Mouse (Mus musculus) liver, embryonic 16.5 days (tissue): ENCODE results near the gene Foxc1. TPM values are rescaled to one million over a fixed set of nuclear protein-coding genes. Genes with fewer than 3 reads are reported as not detected.

ENCODE experiments used
- ATAC-seq: fragments of 200-750 bp; cut with Nextera tagmentation; 2 replicates; pipeline ENCODE4 v1.8.0; 2017; ENCODE audit warnings: low read depth, mild to moderate bottlenecking, moderate number of reproducible peaks, moderate library complexity
- H3K27ac ChIP-seq: fragments of 300-500 bp; sonication (generic); 2 replicates; pipeline ENCODE4 v1.5.1; 2014; ENCODE audit warnings: mild to moderate bottlenecking, low read length
- H3K27me3 ChIP-seq: fragments of 300-500 bp; sonication (generic); 2 replicates; pipeline ENCODE4 v1.6.1; 2014; ENCODE audit warnings: low read depth, low read length, mixed read lengths; ENCODE audit not compliant: control insufficient read depth, insufficient read depth
- H3K36me3 ChIP-seq: fragments of 300-500 bp; sonication (generic); 2 replicates; pipeline ENCODE4 v1.6.1; 2014; ENCODE audit warnings: mild to moderate bottlenecking; ENCODE audit not compliant: control insufficient read depth, insufficient read depth
- H3K4me1 ChIP-seq: fragments of 300-500 bp; sonication (generic); 2 replicates; pipeline ENCODE4 v1.6.1; 2014; ENCODE audit warnings: low read depth, low read length, mixed read lengths; ENCODE audit not compliant: control insufficient read depth
- H3K4me2 ChIP-seq: fragments of 300-500 bp; sonication (generic); 2 replicates; pipeline ENCODE4 v1.6.1; 2014; ENCODE audit warnings: low read depth, low read length, mixed read lengths
- H3K4me3 ChIP-seq: fragments of 300-500 bp; sonication (generic); 2 replicates; pipeline ENCODE4 v1.5.1; 2014; ENCODE audit warnings: low read depth, mild to moderate bottlenecking, low read length
- H3K9ac ChIP-seq: fragments of 300-500 bp; sonication (generic); 2 replicates; pipeline ENCODE4 v1.6.1; 2014; ENCODE audit warnings: low read depth, low read length
- H3K9me3 ChIP-seq: fragments of 300-500 bp; sonication (generic); replicated peaks from 2 replicates; pipeline ENCODE4 v1.6.1; 2016; ENCODE audit warnings: low read length; ENCODE audit not compliant: control insufficient read depth
- WGBS: fragments of 180-500 bp; shearing (Covaris S2); extraction: QIAGEN DNeasy Blood & Tissue Kit; methylation state at CpG from one replicate; pipeline ENCODE4 v1.1.7; 2014; ENCODE audit not compliant: insufficient replicate concordance; 5-methylcytosine and 5-hydroxymethylcytosine counted together
- polyA plus RNA-seq: library from polyadenylated mRNA; unstranded; fragments of >200 nt; fragmentation: Nextera tagmentation; extraction: Ambion mirVana; gene quantifications from 2 replicates; pipeline ENCODE4 v1.2.1, GENCODE M21; 2015

Foxc1 gene
- polyA plus RNA-seq, 1 experiment from 2014 or later: not detected

DNA sequence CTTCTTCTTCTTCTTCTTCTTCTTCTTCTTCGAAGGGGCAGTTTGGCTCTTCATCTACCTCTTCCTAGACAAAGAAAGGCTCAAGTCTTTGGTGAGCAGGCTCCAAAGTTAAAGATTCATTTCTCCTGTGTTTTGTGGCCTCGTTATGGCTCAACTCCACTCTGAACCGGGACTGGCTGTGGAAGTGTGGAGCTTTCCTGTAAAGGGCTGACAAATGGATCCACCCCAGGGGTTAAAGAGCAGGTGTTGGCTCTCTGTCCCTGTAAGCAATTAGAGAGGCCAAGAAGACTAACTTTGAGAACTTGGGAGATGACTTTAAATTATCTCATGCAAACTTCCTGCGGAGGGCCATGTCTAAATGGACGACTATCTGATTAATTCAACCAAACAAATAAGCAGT is 4.0 kb upstream of the Foxc1 start:
- no peaks in the 10 kb centered on the region for H3K36me3 ChIP-seq
- no peak overlapping the region for H3K9ac ChIP-seq
- no peak overlapping the region for H3K4me3 ChIP-seq
- no peaks in the 10 kb centered on the region for H3K9me3 ChIP-seq
- WGBS: 8% methylated on average over 5 of the region's 5 CpGs
- no peak overlapping the region for H3K4me2 ChIP-seq
- no peak overlapping the region for H3K27ac ChIP-seq
- H3K27me3 ChIP-seq: peaks cover 94% of the 10 kb centered on the region
- H3K4me1 ChIP-seq: peaks cover 8% of the 10 kb centered on the region; the same call in 1 of the 2 replicates
- ATAC-seq: no peak

DNA sequence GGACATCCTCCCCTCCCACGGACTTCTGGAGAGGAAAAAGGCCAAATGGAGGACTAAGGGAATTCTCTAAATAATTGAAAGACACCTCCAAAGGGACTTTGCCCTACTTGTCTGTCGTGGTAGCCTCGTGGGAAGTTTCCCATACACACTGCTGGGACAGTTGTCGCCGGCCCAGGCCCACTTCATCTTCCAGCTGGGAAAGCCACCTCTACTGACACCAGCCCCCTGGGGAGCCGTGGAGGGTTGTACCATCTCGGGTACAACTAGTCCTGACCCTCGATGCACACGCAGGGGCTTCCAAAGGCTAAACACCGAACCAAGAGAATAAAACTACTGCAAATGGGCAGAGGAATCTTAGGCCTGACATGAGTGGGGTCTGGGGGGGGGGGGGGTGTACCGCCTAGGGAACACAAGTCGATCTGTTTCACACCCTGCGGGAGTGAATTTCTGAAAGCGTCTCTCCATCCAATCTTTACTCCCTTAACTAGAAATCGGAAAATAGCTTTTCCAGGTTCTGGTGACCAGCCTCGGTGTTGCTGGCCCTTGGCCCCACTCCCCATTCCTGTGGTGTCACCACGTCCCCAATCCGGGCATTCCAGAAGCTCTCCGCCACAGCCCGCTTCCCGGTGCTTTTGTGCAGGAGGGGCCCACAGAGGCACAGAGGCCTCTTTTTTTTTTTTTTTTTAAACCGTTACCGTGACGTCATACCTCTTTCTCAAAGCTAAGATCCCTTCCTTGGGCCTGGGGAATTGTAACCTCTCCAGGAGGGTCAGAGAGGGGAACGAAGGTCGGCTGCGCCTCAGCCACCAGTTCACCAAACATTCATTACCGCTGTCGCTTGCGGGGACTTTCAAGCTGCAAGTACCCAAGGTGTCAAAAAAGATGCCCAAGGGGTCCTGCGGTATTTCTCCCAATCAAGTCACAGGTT is 3.0 kb upstream of the Foxc1 start:
- Histone ChIP-seq H3K36me3 (no peaks in the 10 kb centered on the region), H3K4me2 (no peak overlapping the region), H3K27me3 (peaks cover 97% of the 10 kb centered on the region), H3K9ac (no peak overlapping the region), H3K4me3 (no peak overlapping the region), H3K27ac (no peak overlapping the region), H3K4me1 (peaks cover 16% of the 10 kb centered on the region), H3K9me3 (no peaks in the 10 kb centered on the region)
- ATAC-seq: no peak
- WGBS: 3% methylated on average over 31 of the region's 31 CpGs

DNA sequence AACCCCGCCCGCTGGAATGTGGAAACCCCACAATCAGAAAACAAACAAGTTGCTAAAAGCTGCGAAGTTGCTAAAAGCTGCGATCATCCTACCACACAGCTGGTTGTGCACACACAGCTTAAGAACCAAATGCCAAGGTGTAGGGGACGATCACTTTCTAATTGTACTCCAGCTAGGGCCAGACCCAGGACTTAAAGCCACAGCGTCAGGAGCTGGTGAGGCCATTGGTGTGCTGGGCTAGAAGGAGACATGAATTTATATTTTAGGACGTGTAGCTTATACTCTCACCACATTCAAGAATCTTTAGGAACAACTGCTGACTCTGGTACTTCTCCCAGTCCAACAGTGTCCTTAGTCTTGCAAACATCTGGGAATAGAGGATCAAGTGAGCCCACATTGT is 1.9 kb upstream of the Foxc1 start:
- Histone ChIP-seq H3K4me1 (peaks cover 18% of the 10 kb centered on the region), H3K27me3 (peaks cover 95% of the 10 kb centered on the region), H3K36me3 (no peaks in the 10 kb centered on the region), H3K9ac (no peak overlapping the region), H3K27ac (no peak overlapping the region), H3K4me3 (no peak overlapping the region), H3K9me3 (no peaks in the 10 kb centered on the region), H3K4me2 (no peak overlapping the region)
- 6% methylated on average over 7 of the region's 7 CpGs for WGBS
- ATAC-seq: no peak

DNA sequence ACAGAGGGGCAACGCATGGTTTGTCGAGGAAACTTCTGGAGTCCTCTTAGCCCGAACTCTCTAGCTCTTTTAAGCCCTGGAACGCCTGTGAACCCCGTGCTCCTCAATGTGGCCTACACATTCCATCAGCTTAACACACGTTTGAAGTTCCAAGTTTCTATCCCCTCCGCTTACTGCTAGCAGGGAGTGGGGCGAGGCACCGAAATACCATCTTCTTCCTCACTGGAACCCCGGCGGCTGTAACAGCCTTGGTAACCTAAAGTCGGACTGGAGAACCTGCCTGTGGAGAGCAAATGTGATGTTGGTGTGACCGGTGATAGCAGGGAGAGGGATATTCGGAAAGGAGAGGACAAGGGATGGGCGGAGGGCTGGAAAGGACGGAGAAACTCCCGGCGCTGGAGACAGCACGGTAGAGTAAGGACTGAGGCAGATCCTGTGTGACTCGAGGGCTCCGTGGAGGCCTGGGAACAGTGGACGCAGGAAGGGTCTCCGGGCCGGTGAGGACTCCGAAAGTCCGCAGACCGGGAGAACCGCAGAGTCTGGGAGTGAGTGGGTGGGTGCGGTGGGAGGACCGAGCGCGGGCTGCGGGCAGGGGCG is 504 bp upstream of the Foxc1 start:
- peaks cover 18% of the 10 kb centered on the region for H3K4me1 ChIP-seq
- peaks cover 93% of the 10 kb centered on the region for H3K27me3 ChIP-seq
- H3K36me3 ChIP-seq: no peaks in the 10 kb centered on the region
- no peak overlapping the region for H3K9ac ChIP-seq
- H3K4me2 ChIP-seq: peak overlapping the region; percentile 78
- peak overlapping the region; percentile 59 for H3K4me3 ChIP-seq
- 3% methylated on average over 33 of the region's 34 CpGs for WGBS
- H3K9me3 ChIP-seq: no peaks in the 10 kb centered on the region
- no peak for ATAC-seq
- no peak overlapping the region for H3K27ac ChIP-seq

DNA sequence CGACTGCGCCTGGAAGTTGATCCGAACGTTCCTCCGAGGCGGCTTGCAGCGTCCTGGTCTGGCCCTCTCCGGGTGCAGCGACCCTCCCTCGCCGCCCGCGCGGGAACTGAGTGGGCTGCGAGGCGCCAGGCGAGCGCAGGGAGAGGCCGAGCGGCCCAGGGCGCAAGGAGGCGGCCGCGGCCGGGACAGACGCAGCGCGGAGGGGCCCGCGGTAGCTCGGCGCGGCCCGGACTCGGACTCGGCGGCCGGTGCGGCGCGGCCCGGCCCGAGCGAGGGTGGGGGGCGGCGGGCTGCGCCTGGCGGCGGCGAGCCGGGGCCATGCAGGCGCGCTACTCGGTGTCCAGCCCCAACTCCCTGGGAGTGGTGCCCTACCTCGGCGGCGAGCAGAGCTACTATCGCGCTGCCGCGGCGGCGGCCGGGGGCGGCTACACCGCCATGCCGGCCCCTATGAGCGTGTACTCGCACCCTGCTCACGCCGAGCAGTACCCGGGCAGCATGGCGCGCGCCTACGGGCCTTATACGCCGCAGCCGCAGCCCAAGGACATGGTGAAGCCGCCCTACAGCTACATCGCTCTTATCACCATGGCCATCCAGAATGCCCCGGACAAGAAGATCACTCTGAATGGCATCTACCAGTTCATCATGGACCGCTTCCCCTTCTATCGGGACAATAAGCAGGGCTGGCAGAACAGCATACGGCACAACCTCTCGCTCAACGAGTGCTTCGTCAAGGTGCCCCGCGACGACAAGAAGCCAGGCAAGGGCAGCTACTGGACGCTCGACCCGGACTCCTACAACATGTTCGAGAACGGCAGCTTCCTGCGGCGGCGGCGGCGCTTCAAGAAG is 680 bp downstream of the Foxc1 start:
- WGBS: under 1% methylated on average over 100 of the region's 101 CpGs
- peaks cover 15% of the 10 kb centered on the region for H3K4me1 ChIP-seq

DNA sequence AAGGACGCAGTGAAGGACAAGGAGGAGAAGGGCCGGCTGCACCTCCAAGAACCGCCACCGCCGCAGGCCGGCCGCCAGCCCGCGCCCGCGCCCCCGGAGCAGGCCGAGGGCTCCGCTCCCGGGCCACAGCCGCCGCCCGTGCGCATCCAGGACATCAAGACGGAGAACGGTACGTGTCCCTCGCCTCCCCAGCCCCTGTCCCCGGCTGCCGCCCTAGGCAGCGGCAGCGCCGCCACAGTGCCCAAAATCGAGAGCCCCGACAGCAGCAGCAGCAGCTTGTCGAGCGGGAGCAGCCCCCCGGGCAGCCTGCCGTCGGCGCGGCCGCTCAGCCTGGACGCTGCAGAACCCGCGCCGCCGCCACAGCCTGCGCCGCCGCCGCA is 1.3 kb downstream of the Foxc1 start:
- Histone ChIP-seq H3K27ac (no peak overlapping the region), H3K36me3 (no peaks in the 10 kb centered on the region), H3K9ac (no peak overlapping the region), H3K27me3 (peaks cover 93% of the 10 kb centered on the region), H3K4me1 (peaks cover 15% of the 10 kb centered on the region), H3K4me3 (peak overlapping the region; percentile 59), H3K9me3 (no peaks in the 10 kb centered on the region), H3K4me2 (peak overlapping the region; percentile 78; the same call in 1 of the 2 replicates)
- 1% methylated on average over 46 of the region's 47 CpGs for WGBS
- no peak for ATAC-seq

More for the DNA sequence above, 680 bp downstream of the Foxc1 start:
- no peak overlapping the region for H3K27ac ChIP-seq
- H3K4me3 ChIP-seq: peak overlapping the region; percentile 59
- peak overlapping the region; percentile 78 for H3K4me2 ChIP-seq
- peaks cover 93% of the 10 kb centered on the region for H3K27me3 ChIP-seq
- no peak overlapping the region for H3K9ac ChIP-seq
- ATAC-seq: no peak
- no peaks in the 10 kb centered on the region for H3K36me3 ChIP-seq
- no peaks in the 10 kb centered on the region for H3K9me3 ChIP-seq

DNA sequence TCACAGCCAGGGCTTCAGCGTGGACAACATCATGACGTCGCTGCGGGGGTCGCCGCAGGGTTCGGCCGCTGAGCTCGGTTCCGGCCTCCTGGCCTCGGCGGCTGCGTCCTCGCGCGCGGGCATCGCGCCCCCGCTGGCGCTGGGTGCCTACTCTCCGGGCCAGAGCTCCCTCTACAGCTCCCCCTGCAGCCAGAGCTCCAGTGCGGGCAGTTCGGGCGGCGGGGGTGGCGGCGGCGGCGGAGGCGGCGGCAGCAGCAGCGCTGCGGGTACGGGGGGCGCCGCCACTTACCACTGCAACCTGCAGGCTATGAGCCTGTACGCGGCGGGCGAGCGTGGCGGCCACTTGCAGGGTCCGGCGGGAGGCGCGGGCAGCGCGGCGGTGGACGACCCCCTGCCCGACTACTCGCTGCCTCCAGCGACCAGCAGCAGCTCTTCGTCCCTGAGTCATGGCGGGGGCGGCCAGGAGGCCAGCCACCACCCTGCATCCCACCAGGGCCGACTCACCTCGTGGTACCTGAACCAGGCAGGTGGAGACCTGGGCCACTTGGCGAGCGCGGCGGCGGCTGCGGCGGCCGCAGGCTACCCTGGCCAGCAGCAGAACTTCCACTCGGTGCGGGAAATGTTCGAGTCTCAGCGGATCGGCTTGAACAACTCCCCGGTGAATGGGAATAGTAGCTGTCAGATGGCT is 1.8 kb downstream of the Foxc1 start:
- Histone ChIP-seq H3K27ac (no peak overlapping the region), H3K4me1 (peaks cover 15% of the 10 kb centered on the region), H3K36me3 (no peaks in the 10 kb centered on the region), H3K4me2 (peak overlapping the region; percentile 78), H3K4me3 (peak overlapping the region; percentile 59), H3K27me3 (peaks cover 93% of the 10 kb centered on the region), H3K9ac (no peak overlapping the region), H3K9me3 (no peaks in the 10 kb centered on the region)
- ATAC-seq: no peak
- WGBS: under 1% methylated on average over 67 of the region's 73 CpGs

DNA sequence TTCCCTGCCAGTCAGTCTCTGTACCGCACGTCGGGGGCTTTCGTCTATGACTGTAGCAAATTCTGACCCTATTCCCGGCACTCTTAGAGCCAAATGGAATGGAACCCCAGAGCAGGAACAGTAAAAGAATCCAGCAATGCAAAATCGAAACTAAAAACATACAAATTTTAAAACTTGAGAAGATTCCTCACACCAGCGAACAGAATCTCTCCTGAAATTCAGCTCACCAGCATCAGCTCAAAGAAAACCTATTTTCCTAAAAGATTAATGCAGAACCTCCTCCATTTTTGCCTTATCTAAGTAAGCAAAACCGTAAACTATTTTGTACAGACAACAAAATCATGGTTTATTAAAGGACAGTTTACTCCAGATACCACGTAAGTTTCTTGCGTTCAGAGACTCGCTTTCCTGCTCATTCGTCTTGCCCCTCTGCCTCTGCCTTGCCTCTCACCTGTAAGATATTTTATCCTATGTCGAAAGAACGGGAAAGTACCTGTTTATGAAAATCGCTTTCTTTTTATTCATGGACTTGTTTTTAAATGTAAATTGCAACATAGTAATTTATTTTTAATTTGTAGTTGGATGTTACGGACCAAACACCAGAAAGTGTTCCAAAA is 2.5 kb downstream of the Foxc1 start:
- Histone ChIP-seq H3K4me2 (peak overlapping the region; percentile 78), H3K9ac (no peak overlapping the region), H3K27ac (no peak overlapping the region), H3K9me3 (no peaks in the 10 kb centered on the region), H3K4me1 (peaks cover 15% of the 10 kb centered on the region), H3K36me3 (no peaks in the 10 kb centered on the region), H3K4me3 (peak overlapping the region; percentile 59), H3K27me3 (peaks cover 93% of the 10 kb centered on the region)
- no peak for ATAC-seq
- WGBS: 8% methylated on average over 16 of the region's 16 CpGs
